Mouse (Mus musculus) kidney, adult 2 months (tissue): Measurements from ENCODE around the gene Mboat7.

ENCODE experiments used
- CTCF ChIP-seq: fragments of 200-500 bp; conservative IDR thresholded peaks from 2 replicates; pipeline ENCODE4 v1.5.1; 2011; ENCODE audit warnings: low read depth, mild to moderate bottlenecking, control low read depth, low read length, moderate library complexity, mixed read lengths; ENCODE audit not compliant: insufficient read depth, insufficient read length
- POLR2A ChIP-seq: fragments of 200-500 bp; IDR thresholded peaks from one replicate; pipeline ENCODE4 v1.6.1; 2011; ENCODE audit warnings: low read depth, low read length, control low read depth

GRCm38 (mm10) chr7:3656966-3657365 is 36.4 kb downstream of the Mboat7 start:
- TF ChIP-seq CTCF (no peak), POLR2A (no peak)
